Mouse (Mus musculus) CD4-positive, CD25-positive, alpha-beta regulatory T cell, adult 2 months (primary cell): Measurements from ENCODE around the gene C4b.
"Not testable (repeated sequence)": the region's sequence is repeated elsewhere in the genome, so short reads cannot be mapped to it uniquely, and the experiment has no call there.

Source experiments
- DNase-seq: peaks from one replicate; pipeline ENCODE4 v3.0.0-alpha.2; 2012; ENCODE audit warnings: low read depth, low spot score

Gene C4b

DNA sequence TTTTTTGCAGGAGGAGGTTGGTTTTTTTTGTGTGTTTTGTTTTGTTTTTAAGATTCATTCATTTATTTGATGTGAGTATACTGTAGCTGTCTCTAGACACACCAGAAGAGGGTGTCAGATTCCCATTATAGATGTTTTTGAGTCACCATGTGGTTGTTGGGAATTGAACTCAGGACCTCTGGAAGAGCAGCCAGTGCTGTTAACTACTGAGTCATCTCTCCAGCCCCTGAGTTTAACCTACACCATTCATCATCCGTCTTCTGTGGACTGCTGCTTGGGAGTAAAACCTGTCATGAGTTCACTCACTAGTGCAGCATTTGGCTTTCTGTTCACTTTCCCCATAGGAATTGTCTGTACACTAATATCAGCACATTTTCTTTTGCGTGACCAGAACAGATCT is 37.2 kb downstream of the C4b start:
- not testable (repeated sequence) for DNase-seq

DNA sequence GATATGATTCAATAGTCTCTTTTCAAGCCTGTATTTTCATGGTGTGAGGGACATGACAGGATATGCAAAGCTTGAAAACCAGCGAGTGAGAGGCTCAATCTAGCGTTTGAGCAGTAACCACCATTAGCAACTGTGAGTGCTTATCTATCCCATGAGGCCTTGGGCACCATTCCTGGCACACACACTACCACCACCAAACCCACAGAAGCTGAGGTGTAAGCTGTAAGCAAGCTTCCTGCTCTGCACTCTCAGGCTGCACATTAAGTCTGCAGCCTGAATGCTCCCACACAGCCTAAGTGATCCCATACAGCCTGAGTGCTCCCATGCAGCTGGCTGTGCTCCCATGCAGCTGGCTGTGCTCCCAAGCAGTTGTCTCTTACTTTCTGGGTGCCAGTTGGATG is 43.0 kb downstream of the C4b start:
- DNase-seq: no peak

GRCm38 (mm10) chr17:34699575-34700408 is 43.9 kb downstream of the C4b start:
- no peak for DNase-seq

DNA sequence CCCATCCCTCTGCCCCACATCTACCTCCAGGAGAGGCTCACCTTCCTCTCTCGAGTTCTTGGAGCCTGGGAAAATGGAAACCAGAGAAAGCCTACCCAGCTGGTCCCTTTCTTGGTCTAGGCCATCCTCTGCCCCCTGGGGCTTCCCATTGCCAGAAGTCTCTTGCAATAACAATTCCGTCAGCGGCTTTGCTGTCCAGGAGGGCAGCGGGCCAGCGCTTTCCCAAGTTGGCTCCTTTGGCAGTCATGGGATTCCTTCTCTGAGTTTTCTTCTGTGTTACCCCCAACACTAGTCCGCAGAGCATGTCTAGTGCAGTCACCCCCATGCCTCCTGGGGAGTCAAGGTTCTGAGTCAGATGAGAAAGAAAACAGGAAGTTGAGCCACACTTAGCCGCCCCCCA is 50.8 kb downstream of the C4b start:
- no peak for DNase-seq

GRCm38 (mm10) chr17:34690458-34690857 is 53.2 kb downstream of the C4b start:
- DNase-seq: no peak

DNA sequence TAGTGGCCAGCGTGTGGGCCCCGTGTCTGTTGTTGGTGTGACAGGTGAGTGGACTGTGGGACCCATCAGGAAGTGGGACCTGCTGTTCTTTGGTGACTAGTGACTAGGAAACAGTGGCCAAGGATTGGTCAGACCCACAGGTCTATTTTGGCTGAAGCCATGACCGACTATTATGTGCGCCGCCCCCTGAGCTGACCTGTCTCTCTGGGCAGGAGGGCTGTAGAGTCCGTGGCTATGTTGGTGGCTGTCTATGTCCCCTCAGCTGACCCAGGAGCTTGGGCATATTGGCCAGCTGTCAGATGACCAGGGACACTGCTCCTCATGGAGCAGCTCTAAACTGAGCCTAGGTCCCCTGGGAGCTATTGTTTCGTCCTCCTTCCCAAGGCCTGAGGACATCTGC is 54.8 kb downstream of the C4b start:
- DNase-seq: no peak

DNA sequence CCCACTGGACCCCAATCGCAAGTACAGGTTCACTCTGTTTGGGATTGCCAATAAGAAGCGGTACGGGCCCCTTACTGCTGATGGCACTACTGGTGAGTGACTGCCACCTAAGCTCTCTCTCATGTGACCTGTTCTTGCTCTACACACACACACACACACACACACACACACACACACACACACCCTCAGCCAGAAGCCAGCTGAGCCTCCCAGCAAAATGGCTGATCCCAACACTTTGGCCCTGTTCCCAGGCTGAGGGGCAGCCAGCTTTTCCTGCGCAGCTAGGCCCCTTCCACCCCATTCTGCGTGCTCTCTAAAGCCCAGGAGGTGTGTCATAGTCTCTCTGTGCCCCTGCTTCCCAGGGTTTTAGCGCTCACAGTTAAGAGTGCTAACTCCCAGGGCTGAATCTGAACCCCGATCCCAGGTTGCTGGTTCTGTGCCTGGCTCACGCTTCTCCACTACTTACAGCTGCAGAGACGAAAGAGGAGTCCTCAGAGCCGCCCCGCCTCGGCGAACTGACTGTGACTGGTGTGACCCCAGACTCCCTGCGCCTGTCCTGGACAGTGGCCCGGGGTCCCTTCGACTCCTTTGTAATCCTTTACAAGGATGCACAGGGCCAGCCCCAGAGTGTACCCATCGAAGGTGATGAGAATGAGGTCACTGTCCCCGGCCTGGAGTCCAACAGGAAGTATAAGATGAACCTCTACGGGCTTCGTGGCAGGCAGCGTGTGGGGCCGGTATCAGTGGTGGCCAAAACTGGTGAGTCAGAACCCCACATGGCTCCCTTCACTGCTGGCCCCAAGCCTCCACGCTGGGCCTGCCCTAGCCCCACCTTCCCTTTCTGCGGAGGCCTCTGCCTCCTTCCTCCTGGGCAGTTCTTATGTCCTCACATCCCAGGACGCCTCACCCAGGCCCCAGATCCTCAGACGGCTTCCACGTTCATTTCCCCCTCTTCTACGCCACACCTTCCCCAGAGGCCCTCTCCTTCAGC is 58.3 kb downstream of the C4b start:
- no peak for DNase-seq

GRCm38 (mm10) chr17:34684253-34684893 is 59.3 kb downstream of the C4b start:
- no peak for DNase-seq

- no peak for DNase-seq
Observed at GRCm38 (mm10) chr17:34683686-34684220, 59.9 kb downstream of the C4b start.

DNA sequence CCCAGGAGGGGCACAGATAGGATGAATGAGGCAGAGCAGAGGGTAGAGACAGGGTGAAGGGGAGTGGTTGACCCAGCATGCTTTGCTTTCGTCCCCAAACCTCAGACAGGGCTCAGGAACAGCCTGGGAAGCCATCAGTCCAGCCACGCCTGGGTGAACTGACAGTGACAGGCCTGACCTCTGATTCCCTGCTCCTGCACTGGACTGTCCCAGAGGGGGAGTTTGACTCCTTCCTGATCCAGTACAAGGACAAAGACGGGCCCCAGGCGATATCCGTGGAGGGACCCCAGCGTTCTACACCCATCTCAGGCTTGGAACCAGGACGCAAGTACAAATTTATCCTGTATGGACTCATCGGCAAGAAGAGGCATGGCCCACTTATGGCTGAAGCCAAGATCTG is 60.5 kb downstream of the C4b start:
- no peak for DNase-seq

GRCm38 (mm10) chr17:34681881-34682536 is 61.7 kb downstream of the C4b start:
- DNase-seq: no peak

- peak; percentile 22 for DNase-seq
Observed at GRCm38 (mm10) chr17:34681132-34681571, 62.5 kb downstream of the C4b start.

- no peak for DNase-seq
Observed at GRCm38 (mm10) chr17:34680621-34681020, 63.1 kb downstream of the C4b start.

GRCm38 (mm10) chr17:34680191-34680590 is 63.5 kb downstream of the C4b start:
- no peak for DNase-seq
